Mouse (Mus musculus) stomach, embryonic 16.5 days (tissue): ENCODE measurements around the gene Cdk11b. TPM values are rescaled to one million over a fixed set of nuclear protein-coding genes. Genes with fewer than 3 reads are reported as not detected.

ENCODE experiments used
- ATAC-seq: fragments of 200-750 bp; cut with Nextera tagmentation; 2 replicates; pipeline ENCODE4 v1.8.0; 2017; ENCODE audit warnings: moderate number of reproducible peaks, moderate TSS enrichment; ENCODE audit not compliant: insufficient read depth, low FRiP score
- H3K27ac ChIP-seq: fragments of 300-500 bp; sonication (generic); 2 replicates; pipeline ENCODE4 v1.5.1; 2014; ENCODE audit warnings: low read length
- H3K27me3 ChIP-seq: fragments of 300-500 bp; sonication (generic); 2 replicates; pipeline ENCODE4 v1.6.1; 2014; ENCODE audit warnings: low read length, control low read depth, mixed read lengths; ENCODE audit not compliant: control insufficient read depth, insufficient read depth
- H3K36me3 ChIP-seq: fragments of 300-500 bp; sonication (generic); 2 replicates; pipeline ENCODE4 v1.6.1; 2014; ENCODE audit warnings: low read length; ENCODE audit not compliant: control insufficient read depth, insufficient read depth
- H3K4me1 ChIP-seq: fragments of 300-500 bp; sonication (generic); 2 replicates; pipeline ENCODE4 v1.6.1; 2014; ENCODE audit warnings: low read length, control low read depth, mixed read lengths; ENCODE audit not compliant: control insufficient read depth, insufficient read depth
- H3K4me2 ChIP-seq: fragments of 300-500 bp; sonication (generic); 2 replicates; pipeline ENCODE4 v1.6.1; 2014; ENCODE audit warnings: low read depth, low read length, mixed read lengths
- H3K4me3 ChIP-seq: fragments of 300-500 bp; sonication (generic); replicated peaks from 2 replicates; pipeline ENCODE4 v1.5.1; 2014; ENCODE audit warnings: mild to moderate bottlenecking, low read length
- H3K9ac ChIP-seq: fragments of 300-500 bp; sonication (generic); 2 replicates; pipeline ENCODE4 v1.6.1; 2014; ENCODE audit warnings: low read length
- H3K9me3 ChIP-seq: fragments of 300-500 bp; sonication (generic); replicated peaks from 2 replicates; pipeline ENCODE4 v1.6.1; 2016; ENCODE audit warnings: low read length, control low read depth; ENCODE audit not compliant: control insufficient read depth
- WGBS: fragments of 180-500 bp; shearing (Covaris S2); extraction: QIAGEN DNeasy Blood & Tissue Kit; methylation state at CpG from one replicate; pipeline ENCODE4 v1.1.7; 2014; 5-methylcytosine and 5-hydroxymethylcytosine counted together
- polyA plus RNA-seq: library from polyadenylated mRNA; unstranded; fragments of >200 nt; fragmentation: Nextera tagmentation; extraction: Ambion mirVana; gene quantifications from 2 replicates; pipeline ENCODE4 v1.2.1, GENCODE M21; 2015

The Cdk11b gene
- polyA plus RNA-seq, 1 experiment from 2014 or later, result 55.7 TPM

GRCm38 (mm10) chr4:155589356-155589755 lies 35.3 kb upstream of the Cdk11b start:
- no peak overlapping the region for H3K9ac ChIP-seq
- peaks cover 25% of the 10 kb centered on the region for H3K36me3 ChIP-seq
- H3K4me1 ChIP-seq, result no peaks in the 10 kb centered on the region
- no peak for ATAC-seq
- H3K27me3 ChIP-seq, result no peaks in the 10 kb centered on the region
- H3K9me3 ChIP-seq, result no peaks in the 10 kb centered on the region
- H3K4me3 ChIP-seq, result no peak overlapping the region
- H3K4me2 ChIP-seq, result no peak overlapping the region
- WGBS, result 93% methylated on average over 5 of the region's 5 CpGs
- no peak overlapping the region for H3K27ac ChIP-seq

- ATAC-seq, result no peak
- H3K4me3 ChIP-seq, result no peak overlapping the region
- no peak overlapping the region for H3K9ac ChIP-seq
- no peaks in the 10 kb centered on the region for H3K9me3 ChIP-seq
- H3K36me3 ChIP-seq, result peaks cover 12% of the 10 kb centered on the region; the same call in 1 of the 2 replicates
- 73% methylated on average over 7 of the region's 7 CpGs for WGBS
- H3K27me3 ChIP-seq, result no peaks in the 10 kb centered on the region
- no peak overlapping the region for H3K27ac ChIP-seq
- no peaks in the 10 kb centered on the region for H3K4me1 ChIP-seq
- H3K4me2 ChIP-seq, result no peak overlapping the region
Observed at GRCm38 (mm10) chr4:155591012-155591719, 33.5 kb upstream of the Cdk11b start.

GRCm38 (mm10) chr4:155593780-155594179 lies 30.9 kb upstream of the Cdk11b start:
- Histone ChIP-seq H3K9me3 (no peaks in the 10 kb centered on the region), H3K9ac (no peak overlapping the region), H3K4me2 (no peak overlapping the region), H3K4me1 (no peaks in the 10 kb centered on the region), H3K4me3 (no peak overlapping the region), H3K36me3 (peaks cover 8% of the 10 kb centered on the region; the same call in 1 of the 2 replicates), H3K27me3 (no peaks in the 10 kb centered on the region), H3K27ac (no peak overlapping the region)
- no peak for ATAC-seq
- WGBS, result 26% methylated on average over 1 of the region's 1 CpGs

GRCm38 (mm10) chr4:155595777-155596176 lies 28.9 kb upstream of the Cdk11b start:
- ATAC-seq, result no peak
- no peak overlapping the region for H3K9ac ChIP-seq
- H3K4me3 ChIP-seq, result no peak overlapping the region
- no peaks in the 10 kb centered on the region for H3K9me3 ChIP-seq
- H3K4me1 ChIP-seq, result no peaks in the 10 kb centered on the region
- H3K4me2 ChIP-seq, result no peak overlapping the region
- 76% methylated on average over 3 of the region's 3 CpGs for WGBS
- no peaks in the 10 kb centered on the region for H3K27me3 ChIP-seq
- no peak overlapping the region for H3K27ac ChIP-seq
- no peaks in the 10 kb centered on the region for H3K36me3 ChIP-seq

DNA sequence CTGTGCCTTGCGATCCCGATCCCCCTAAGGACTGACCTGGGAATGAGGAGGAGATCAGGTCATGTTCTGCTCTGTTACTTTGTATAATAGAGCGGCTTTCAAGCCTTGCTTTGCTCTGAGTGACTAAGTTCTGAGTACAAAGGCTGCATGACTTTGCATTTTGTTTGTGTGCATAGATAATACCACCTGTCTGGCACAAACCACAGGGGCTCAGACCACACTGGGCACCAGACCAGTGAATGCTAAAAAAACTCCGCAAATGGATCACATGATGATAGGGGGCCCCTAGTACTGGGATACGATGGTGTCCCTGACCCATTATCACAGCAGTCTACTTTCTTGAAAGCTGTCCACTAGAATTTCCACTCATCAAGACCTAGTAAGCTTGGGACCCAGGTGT lies 28.0 kb upstream of the Cdk11b start:
- no peak overlapping the region for H3K4me2 ChIP-seq
- H3K4me3 ChIP-seq, result no peak overlapping the region
- H3K36me3 ChIP-seq, result no peaks in the 10 kb centered on the region
- H3K27ac ChIP-seq, result no peak overlapping the region
- no peaks in the 10 kb centered on the region for H3K27me3 ChIP-seq
- no peaks in the 10 kb centered on the region for H3K4me1 ChIP-seq
- no peaks in the 10 kb centered on the region for H3K9me3 ChIP-seq
- WGBS, result 80% methylated on average over 5 of the region's 5 CpGs
- no peak overlapping the region for H3K9ac ChIP-seq
- no peak for ATAC-seq

- no peak for ATAC-seq
- no peaks in the 10 kb centered on the region for H3K9me3 ChIP-seq
- peaks cover 6% of the 10 kb centered on the region for H3K4me1 ChIP-seq
- H3K4me2 ChIP-seq, result no peak overlapping the region
- no peaks in the 10 kb centered on the region for H3K27me3 ChIP-seq
- no peak overlapping the region for H3K9ac ChIP-seq
- WGBS, result 13% methylated on average over 20 of the region's 20 CpGs
- no peaks in the 10 kb centered on the region for H3K36me3 ChIP-seq
- H3K4me3 ChIP-seq, result no peak overlapping the region
- no peak overlapping the region for H3K27ac ChIP-seq
Observed at GRCm38 (mm10) chr4:155598536-155598935, 26.1 kb upstream of the Cdk11b start.

- WGBS, result 75% methylated on average over 11 of the region's 11 CpGs
- no peak overlapping the region for H3K9ac ChIP-seq
Observed at GRCm38 (mm10) chr4:155599901-155600825, 24.5 kb upstream of the Cdk11b start.

DNA sequence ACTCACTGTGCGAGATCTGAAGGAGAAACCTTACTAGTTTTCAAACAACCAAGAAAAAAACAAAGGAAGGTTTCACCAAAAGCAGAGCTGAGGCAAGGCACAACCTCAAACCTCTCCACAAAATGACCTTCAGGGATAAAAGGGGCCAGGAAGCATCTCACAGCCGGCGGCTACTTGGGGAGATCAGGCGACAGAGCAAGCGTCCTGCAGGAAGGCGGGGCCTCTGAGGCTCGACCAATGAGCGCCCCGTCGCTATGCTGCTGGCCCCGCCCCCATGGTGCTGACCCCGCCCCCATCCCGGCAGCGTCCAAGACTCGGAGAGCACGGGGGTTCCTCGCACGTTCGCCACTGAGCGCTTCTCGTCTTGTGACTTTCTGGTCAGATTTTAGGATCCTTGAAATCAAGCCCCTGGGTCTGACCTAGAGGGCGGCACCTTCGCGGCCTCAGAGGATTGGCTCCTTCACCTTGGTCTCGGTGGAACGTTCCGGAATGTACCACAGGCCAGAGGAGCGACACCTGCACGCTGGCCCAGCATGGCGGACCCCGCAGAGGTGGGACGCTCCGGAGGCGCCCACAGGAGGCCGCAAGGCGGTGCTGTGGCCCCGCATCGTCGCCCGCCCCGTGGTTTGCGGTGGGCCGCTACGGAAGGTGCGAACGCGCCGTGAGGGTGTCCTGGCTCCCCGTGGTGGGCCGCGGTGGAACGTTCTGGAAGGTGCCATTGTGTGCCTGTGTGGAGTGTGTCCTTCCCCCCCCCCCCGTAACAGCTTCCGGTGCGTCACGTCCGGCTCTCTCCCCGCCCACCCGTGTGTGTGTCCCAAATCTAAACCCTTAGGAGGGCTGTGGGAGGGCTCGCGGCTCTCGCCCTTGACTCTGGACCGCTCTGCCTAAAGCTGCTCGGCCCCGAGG lies 23.3 kb upstream of the Cdk11b start, which contains the start of gene Slc35e2:
Slc35e2 (plus strand) TSS at position 326 of the 906 bp plus-strand sequence.
- Histone ChIP-seq H3K4me2 (peak within 1 kb of the TSS; percentile 87), H3K27me3 (no peaks in the 10 kb centered on the region), H3K36me3 (no peaks in the 10 kb centered on the region), H3K9ac (peak within 1 kb of the TSS; percentile 96), H3K4me1 (peaks cover 6% of the 10 kb centered on the region), H3K4me3 (peak within 1 kb of the TSS; percentile 99), H3K9me3 (no peaks in the 10 kb centered on the region), H3K27ac (peak within 1 kb of the TSS; percentile 99)
- under 1% methylated on average over 64 of the region's 65 CpGs for WGBS
- ATAC-seq, result peak; percentile 96

More at GRCm38 (mm10) chr4:155599901-155600825, 24.5 kb upstream of the Cdk11b start:
- H3K4me2 ChIP-seq, result peak overlapping the region; percentile 87
- no peak for ATAC-seq
- H3K4me1 ChIP-seq, result peaks cover 6% of the 10 kb centered on the region
- H3K27ac ChIP-seq, result no peak overlapping the region
- no peaks in the 10 kb centered on the region for H3K9me3 ChIP-seq
- H3K36me3 ChIP-seq, result no peaks in the 10 kb centered on the region
- H3K27me3 ChIP-seq, result no peaks in the 10 kb centered on the region
- peak overlapping the region; percentile 99 for H3K4me3 ChIP-seq
